Mouse (Mus musculus): ENCODE measurements around the gene Rere.

- TF ChIP-seq CTCF (IDR thresholded peaks at IDR 0.05; ENCODE audit: control insufficient read depth, insufficient read depth, insufficient replicate concordance, low read depth, low read length) (no peak), POLR2A (IDR thresholded peaks at IDR 0.05; ENCODE audit: control insufficient read depth, low read depth, low read length) (no peak)
These were observed 247.4 kb downstream of the Rere start for GRCm38 (mm10) chr4:150528846-150529245.
